Mouse (Mus musculus) induced T-regulatory cell, adult 2 months (primary cell): Measurements from ENCODE around the gene Cadm3.

Source experiments
- DNase-seq: peaks from one replicate; pipeline ENCODE4 v3.0.0-alpha.2; 2012; ENCODE audit warnings: low read depth

The Cadm3 gene

GRCm38 (mm10) chr1:173357799-173358198, 9.7 kb downstream of the Cadm3 start:
- DNase-seq: no peak

- DNase-seq: no peak
Measured at GRCm38 (mm10) chr1:173356699-173357098, 10.8 kb downstream of the Cadm3 start.

- no peak for DNase-seq
Measured at GRCm38 (mm10) chr1:173355107-173355846, 12.2 kb downstream of the Cadm3 start.

- no peak for DNase-seq
Measured at GRCm38 (mm10) chr1:173350372-173350957, 17.0 kb downstream of the Cadm3 start, which contains the start of gene Aim2. Gene Aim2, plus strand, starts transcription at chr1:173350879.

- DNase-seq: peak; percentile 28
Measured at GRCm38 (mm10) chr1:173349946-173350345, 17.5 kb downstream of the Cadm3 start.

- no peak for DNase-seq
Measured at GRCm38 (mm10) chr1:173349192-173349591, 18.3 kb downstream of the Cadm3 start.

- DNase-seq: no peak
Measured at GRCm38 (mm10) chr1:173348527-173348926, 19.0 kb downstream of the Cadm3 start.

GRCm38 (mm10) chr1:173345112-173345511, 22.4 kb downstream of the Cadm3 start:
- DNase-seq: no peak

GRCm38 (mm10) chr1:173343934-173344333, 23.6 kb downstream of the Cadm3 start:
- no peak for DNase-seq

- no peak for DNase-seq
Measured at GRCm38 (mm10) chr1:173342425-173342824, 25.1 kb downstream of the Cadm3 start.

- DNase-seq: peak; percentile 74
Measured at GRCm38 (mm10) chr1:173339543-173339942, 28.0 kb downstream of the Cadm3 start.

- no peak for DNase-seq
Measured at GRCm38 (mm10) chr1:173337008-173337407, 30.5 kb downstream of the Cadm3 start.

- no peak for DNase-seq
Measured at GRCm38 (mm10) chr1:173335903-173336302, 31.6 kb downstream of the Cadm3 start.

GRCm38 (mm10) chr1:173333312-173334253, 33.9 kb downstream of the Cadm3 start, which contains the start of gene Ackr1:
Gene Ackr1, minus strand, starts transcription at chr1:173333750.
- no peak for DNase-seq

GRCm38 (mm10) chr1:173332418-173332817, 35.1 kb downstream of the Cadm3 start:
- no peak for DNase-seq

- no peak for DNase-seq
Measured at GRCm38 (mm10) chr1:173329743-173330142, 37.8 kb downstream of the Cadm3 start.

- no peak for DNase-seq
Measured at GRCm38 (mm10) chr1:173329185-173329584, 38.3 kb downstream of the Cadm3 start.

- no peak for DNase-seq
Measured at GRCm38 (mm10) chr1:173328446-173328845, 39.0 kb downstream of the Cadm3 start.

GRCm38 (mm10) chr1:173326552-173326951, 40.9 kb downstream of the Cadm3 start:
- DNase-seq: no peak

GRCm38 (mm10) chr1:173325395-173325794, 42.1 kb downstream of the Cadm3 start:
- no peak for DNase-seq

- no peak for DNase-seq
Measured at GRCm38 (mm10) chr1:173324961-173325360, 42.5 kb downstream of the Cadm3 start.

GRCm38 (mm10) chr1:173323839-173324585, 43.5 kb downstream of the Cadm3 start:
- DNase-seq: peak; percentile 38
